Mouse (Mus musculus) right cerebral cortex, postnatal 4 days (tissue): Measurements from ENCODE around the gene Galns.

Experiments used
- DNase-seq: peaks from one replicate; pipeline ENCODE4 v3.0.0-alpha.2; 2022

Gene Galns

GRCm38 (mm10) chr8:122564363-122565352 lies 46.6 kb downstream of the Galns start:
- no peak for DNase-seq

GRCm38 (mm10) chr8:122561199-122561598 lies 50.1 kb downstream of the Galns start:
- no peak for DNase-seq

- DNase-seq: no peak
Measured at GRCm38 (mm10) chr8:122558671-122559349, 52.5 kb downstream of the Galns start.

- DNase-seq: no peak
Measured at GRCm38 (mm10) chr8:122557248-122558038, 53.8 kb downstream of the Galns start.

DNA sequence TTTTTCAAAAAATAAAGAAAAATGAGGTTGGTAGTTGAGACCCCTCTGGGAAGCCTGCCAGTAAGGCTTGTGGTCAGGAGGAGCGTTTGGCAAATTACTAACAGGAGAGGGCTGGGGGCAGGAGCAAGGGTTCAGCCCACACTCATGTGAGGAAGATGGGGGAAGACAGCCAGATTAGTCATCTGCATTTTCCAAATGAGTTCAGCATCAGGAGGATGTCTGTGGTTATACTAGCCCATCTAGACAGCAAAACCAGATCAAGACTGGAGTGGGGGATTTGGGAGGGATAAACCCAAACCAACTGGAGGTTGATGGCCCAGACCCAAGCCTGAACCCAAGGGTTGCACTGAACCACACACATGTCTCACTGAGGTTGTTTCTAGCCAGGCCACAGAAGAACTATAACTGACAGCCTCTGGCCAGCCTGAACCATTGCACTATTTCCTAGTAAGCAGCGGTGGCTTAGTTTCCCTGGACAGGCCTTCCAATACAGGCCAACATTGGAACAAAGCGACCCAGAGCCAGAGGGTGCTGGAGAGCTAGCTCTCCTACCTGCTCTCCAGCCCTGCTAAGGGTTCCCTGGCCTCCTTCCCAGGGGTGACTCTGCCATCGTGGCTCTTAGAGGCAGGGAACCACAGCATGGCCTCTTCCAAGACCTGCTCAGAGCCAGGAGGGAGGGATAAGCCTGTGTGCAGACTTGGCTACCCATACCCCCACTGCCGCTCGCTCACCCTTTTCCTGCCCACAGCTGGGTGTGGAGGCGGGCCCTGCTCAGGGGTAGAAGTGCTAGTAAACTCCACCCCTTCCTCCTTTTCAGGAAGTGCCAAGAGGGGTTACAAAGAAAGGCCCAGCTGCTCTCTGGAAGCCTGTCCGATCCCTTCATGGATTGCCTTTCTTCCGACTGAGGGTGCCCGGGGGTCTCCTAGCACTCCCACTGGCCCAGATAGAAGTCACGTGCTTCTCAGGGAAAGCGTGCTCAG lies 54.9 kb downstream of the Galns start:
- DNase-seq: no peak

DNA sequence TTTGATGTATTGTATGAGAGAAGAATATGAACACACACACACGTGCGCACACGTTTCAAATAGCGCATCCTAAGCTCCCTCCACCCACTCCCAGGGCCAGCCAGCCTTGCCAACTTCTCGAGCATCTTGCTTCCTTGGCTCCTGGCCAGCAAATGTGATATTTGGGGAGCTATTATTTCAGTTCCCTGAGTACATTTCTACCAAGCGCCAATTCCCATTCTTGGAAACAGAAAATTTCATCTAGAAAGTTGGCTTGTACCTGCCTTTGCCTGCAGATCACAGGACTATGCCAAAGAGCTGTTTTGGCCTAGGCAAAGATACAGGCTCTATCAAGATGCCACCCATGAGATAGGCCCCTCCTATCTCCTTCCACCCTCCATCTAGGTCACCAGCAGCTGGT lies 56.5 kb downstream of the Galns start:
- DNase-seq: peak; percentile 72

- peak; percentile 83 for DNase-seq
Measured at GRCm38 (mm10) chr8:122551265-122552051, 59.8 kb downstream of the Galns start, which contains the start of gene Piezo1. Gene Piezo1 (minus strand): TSS chr8:122551329.

- no peak for DNase-seq
Measured at GRCm38 (mm10) chr8:122550995-122551264, 60.3 kb downstream of the Galns start.

- DNase-seq: peak; percentile 33
Measured at GRCm38 (mm10) chr8:122550234-122550994, 60.8 kb downstream of the Galns start.

DNA sequence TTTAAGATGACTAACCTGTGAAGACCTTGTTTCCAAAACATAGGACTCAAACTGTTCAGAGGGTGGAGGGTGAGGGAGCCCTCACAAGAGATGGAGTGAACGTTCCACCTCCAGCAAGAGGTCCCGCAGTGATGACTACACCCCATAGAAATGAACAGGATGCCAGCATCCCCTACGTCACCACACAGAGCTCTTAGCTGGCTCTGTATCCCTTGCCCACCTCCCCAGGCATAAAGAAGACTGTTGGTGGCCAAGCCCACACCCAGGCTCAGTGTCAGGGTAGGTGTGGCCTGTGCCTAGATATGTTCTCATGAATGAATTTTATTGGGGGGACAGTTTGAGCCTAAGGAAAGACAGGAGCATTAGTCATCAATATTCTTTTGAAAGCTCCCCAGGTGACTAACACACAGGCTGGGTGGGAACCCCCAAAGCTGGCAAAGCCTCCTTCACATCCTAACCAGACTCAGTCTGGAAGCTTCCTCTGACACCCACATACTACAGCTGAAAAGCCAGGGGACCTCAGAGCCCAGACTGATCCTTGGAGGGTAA lies 62.3 kb downstream of the Galns start:
- DNase-seq: no peak

- DNase-seq: no peak
Measured at GRCm38 (mm10) chr8:122548331-122548730, 62.9 kb downstream of the Galns start.

DNA sequence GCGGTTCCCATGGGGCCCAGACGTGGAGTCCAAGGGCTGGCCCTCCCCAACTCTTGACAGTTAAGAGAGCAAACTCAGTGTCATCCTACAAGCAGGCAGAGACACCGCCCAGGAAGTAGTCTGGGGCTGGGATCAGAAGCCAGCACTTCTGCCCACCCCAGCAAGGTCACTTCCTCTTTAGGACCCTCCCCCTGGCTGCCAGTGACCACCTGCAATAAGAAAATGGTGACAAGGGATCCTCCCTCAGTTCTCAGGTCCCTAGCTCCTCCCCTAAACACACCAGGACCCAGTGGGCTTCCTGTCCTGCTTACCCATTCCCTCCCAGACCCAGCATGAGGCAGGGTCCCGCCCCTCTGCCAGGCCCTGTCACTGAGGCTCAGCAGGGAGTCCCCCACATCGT lies 63.4 kb downstream of the Galns start:
- no peak for DNase-seq

GRCm38 (mm10) chr8:122546811-122547453 lies 64.3 kb downstream of the Galns start:
- DNase-seq: no peak

DNA sequence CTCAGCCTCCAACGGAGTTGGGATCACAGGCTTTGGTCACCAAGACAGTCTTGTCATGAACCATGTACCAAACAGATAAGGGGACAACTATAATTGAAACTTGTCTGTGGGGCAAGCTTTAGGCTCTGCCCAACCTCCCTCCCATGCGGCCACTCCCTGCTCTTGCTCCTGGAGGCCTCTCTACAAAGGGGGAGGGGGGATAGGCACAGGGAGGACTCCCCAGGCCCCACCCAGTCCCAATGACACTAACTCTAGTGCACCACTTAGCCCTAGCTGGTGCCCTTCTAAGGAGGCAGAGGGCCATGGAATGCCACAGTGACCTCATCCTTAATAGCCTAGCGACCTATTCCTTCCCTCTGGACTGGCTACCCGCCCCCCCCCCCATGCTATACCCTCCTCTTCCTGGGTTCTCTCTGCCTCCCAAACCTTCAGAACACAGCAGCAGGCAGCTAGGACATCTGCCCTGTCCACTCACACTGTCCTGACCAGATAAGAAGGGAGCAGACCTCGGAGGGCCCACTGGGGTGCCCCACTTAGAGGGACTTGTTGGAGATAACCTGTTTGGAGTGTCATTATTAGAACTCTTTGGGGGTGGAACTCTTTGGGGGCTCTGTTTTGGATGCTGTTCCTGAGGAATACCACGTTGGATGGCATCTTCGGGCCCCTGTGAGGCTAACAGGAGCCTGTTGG lies 65.1 kb downstream of the Galns start:
- no peak for DNase-seq

GRCm38 (mm10) chr8:122544138-122544537 lies 67.1 kb downstream of the Galns start:
- DNase-seq: no peak

DNA sequence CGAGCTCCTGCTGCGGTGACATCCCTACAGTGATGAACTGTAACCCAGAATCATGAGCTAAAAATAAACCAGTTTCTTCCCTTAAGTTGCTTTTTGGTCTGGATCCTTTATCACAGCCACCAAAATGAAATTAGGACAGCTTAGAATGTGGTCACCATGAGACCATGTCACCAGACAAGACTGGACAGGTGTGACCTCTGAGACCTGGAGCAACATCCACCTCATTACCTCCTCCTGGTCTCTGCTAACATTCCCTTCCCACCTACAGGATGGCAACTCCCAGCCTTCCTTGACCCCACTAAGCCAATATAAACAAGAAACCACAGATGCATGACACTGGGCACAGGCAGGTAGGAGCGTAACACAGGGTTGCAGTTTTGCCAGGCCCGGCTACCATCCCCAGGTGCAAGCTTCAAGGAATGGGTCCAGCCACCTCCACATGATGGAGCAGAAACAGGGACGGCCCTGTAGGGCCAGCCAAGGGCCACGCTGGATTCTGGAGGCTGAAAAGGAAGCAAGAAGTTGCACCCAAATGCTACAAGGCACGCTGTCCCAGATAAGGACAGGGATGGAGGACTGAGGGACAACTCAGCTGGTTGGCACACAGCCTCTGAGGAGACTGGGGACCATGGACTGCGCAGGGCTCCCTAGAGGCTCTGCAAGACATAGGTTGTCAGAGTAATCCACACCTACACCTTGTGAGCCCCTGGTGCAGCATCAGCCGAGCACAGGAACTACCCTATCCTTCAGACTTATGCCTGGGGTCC lies 72.8 kb downstream of the Galns start:
- DNase-seq: no peak

DNA sequence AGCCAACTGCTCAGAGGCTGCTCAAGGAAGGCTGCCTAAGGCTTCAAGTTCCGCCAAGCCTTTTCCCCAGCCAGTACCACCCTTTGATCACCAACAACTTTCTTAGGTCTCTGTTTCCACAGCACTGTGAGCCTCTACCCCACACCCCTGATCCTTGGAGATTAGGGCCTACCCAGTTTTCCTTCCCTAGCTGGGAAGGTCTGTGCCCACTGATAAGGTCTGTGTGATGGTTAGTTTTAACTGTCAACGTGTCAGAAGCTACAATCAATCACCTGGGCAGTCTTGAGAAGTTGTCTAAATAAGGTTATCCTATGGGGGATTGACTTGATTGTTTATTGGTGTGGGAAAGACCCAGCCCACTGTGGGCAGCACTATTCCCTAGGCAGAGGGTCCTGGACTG lies 73.5 kb downstream of the Galns start:
- no peak for DNase-seq

DNA sequence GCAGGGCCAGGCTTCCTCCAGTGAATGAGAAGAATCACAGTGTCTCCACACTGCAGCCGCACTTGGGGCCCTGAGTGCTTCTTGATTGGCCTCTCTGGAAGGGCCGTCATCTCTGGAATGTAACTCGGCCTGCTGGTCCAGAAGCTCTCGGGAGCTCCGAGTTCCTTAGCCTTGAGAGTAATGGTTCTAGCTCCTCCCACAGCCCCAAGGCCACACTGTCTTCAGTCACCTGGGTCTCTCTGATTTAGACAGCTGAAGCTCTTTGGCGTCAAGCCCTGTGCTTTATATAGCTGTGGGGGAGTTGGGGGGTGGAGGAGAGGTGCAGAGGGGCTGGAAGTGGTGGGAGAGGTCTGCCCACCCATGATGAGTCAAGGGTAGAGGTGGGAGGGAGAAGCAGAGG lies 74.2 kb downstream of the Galns start:
- no peak for DNase-seq
